Mouse (Mus musculus) lung, adult 2 months (tissue): ENCODE measurements around the gene Mcpt8. TPM values are rescaled to one million over a fixed set of nuclear protein-coding genes. Genes with fewer than 3 reads are reported as not detected.
"Not testable (repeated sequence)": the region's sequence is repeated elsewhere in the genome, so short reads cannot be mapped to it uniquely, and the experiment has no call there.

Experiments
- DNase-seq: peaks from one replicate; pipeline ENCODE4 v3.0.0; 2022
- H3K4me1 ChIP-seq: fragments of 200-500 bp; 2 replicates; pipeline ENCODE4 v1.6.1; 2011; ENCODE audit warnings: low read length; ENCODE audit not compliant: control insufficient read depth, insufficient read depth
- H3K4me3 ChIP-seq: fragments of 200-500 bp; replicated peaks from 2 replicates; pipeline ENCODE3; 2011; ENCODE audit warnings: low read depth, mild to moderate bottlenecking, control low read depth, low read length; ENCODE audit errors: extremely low read depth
- CTCF ChIP-seq: fragments of 200-500 bp; IDR thresholded peaks from 2 replicates; pipeline ENCODE4 v1.5.1; 2011; ENCODE audit warnings: mild to moderate bottlenecking, low read length, control low read depth; ENCODE audit not compliant: insufficient read depth
- POLR2A ChIP-seq: fragments of 200-500 bp; IDR thresholded peaks from 2 replicates; pipeline ENCODE4 v1.6.1; 2011; ENCODE audit warnings: low read depth, mild to moderate bottlenecking, control low read depth, low read length, borderline replicate concordance; ENCODE audit errors: extremely low read depth
- WGBS: fragments of 180-500 bp; shearing (Covaris S2); methylation state at CpG from one replicate; pipeline ENCODE4 v1.1.7; 2018; 5-methylcytosine and 5-hydroxymethylcytosine counted together
- polyA plus RNA-seq: library from polyadenylated mRNA; depleted of rRNA; stranded (reverse); fragments of >200 nt; gene quantifications from 2 replicates; pipeline ENCODE4 v1.2.3, GENCODE M21; 2012; rRNA removed

The Mcpt8 gene
- polyA plus RNA-seq = not detected in 2 replicates

DNA sequence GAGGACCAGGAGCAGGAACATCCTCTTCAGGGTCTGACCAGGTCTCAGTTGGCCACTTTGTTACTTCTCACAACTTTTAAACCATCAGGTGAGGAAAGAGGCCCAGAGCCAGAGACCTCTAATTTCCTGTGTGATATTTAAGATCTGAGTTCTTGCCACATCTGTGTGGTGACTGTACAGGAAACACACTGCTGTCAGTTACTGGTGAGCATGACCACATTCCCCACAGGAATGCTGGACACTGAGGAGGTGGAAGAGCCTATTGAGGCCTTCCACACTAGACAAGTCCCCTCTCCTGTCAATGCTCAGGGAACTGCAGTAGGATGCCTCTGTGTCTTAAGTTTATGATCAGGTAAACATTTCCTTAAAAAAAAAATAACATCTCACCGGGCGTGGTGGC is at the start of gene Mcpt8:
Gene Mcpt8 (minus strand): TSS at position 107 of the 400 bp plus-strand sequence.
- Histone ChIP-seq H3K4me1 (no peaks in the 10 kb centered on the region), H3K4me3 (no peak within 1 kb of the TSS)
- DNase-seq = no peak
- TF ChIP-seq CTCF (no peak), POLR2A (no peak)
- WGBS = 91% methylated on average over 2 of the region's 2 CpGs

DNA sequence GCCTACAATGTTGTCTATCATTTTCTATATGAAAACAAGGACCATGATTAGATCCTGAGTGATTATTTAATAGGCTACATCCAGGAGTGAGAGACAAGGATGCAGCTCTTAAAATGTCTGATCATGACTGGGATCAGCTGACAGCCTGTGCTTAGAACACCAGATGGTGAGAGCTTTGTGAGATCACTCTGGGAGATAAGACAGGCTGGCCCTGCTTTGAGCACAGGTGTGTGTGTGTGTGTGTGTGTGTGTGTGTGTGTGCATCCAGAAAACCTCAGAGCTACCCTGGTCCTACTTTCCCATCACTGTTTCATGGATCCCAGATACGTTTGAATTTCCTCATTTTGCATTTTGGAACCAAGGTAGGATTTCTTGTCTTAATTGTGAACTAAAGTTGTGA is 48.6 kb upstream of the Mcpt8 start:
- DNase-seq, H3K4me3 ChIP-seq, H3K4me1 ChIP-seq: not testable (repeated sequence)
- 76% methylated on average over 1 of the region's 1 CpGs for WGBS

DNA sequence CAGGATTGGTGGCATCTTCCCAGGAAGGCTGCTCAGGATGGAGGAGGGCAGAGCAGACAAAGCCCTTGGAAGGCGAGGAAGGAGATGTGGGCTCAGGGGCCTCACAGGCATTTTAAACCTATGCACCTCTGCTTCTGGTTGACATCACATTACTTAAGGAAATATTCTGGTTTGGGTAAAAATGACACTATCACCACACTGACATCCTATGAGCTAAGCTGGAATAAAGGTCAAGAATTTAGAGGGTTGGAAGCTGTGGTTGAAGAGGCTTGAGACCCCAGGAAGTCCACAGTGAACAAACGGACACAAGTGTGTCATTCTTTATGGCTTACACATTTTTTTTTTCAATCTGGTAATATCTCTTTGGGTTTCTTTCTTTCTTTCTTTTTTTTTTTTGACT is 47.4 kb upstream of the Mcpt8 start, which contains the start of gene Gzmd:
Gene Gzmd (minus strand): TSS at position 101 of the 400 bp plus-strand sequence.
- not testable (repeated sequence) for H3K4me3 ChIP-seq, H3K4me1 ChIP-seq, DNase-seq
- WGBS = 66% methylated on average over 2 of the region's 2 CpGs

DNA sequence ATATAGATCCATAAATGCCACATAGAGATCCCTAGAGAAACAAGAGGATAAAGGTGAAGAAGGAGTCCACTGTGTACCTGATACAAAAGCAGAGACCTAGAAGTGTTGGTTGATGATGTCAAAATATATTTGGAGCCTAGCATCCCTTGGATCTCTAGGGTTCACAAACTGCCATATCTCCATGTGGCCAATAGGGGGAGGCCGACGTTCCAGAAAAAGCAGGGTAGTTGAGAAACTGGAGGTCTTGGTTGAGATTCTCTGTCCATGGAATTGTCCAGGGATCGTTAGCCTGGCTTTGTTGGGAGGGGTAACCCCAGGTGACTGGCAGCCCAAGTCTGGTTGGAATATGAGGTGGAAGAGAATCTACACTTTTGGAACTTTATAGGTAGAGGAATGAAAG is 43.3 kb upstream of the Mcpt8 start:
- DNase-seq = no peak
- Histone ChIP-seq H3K4me3 (no peak overlapping the region), H3K4me1 (no peaks in the 10 kb centered on the region)
- WGBS = 50% methylated on average over 3 of the region's 3 CpGs
- TF ChIP-seq POLR2A (no peak), CTCF (no peak)

DNA sequence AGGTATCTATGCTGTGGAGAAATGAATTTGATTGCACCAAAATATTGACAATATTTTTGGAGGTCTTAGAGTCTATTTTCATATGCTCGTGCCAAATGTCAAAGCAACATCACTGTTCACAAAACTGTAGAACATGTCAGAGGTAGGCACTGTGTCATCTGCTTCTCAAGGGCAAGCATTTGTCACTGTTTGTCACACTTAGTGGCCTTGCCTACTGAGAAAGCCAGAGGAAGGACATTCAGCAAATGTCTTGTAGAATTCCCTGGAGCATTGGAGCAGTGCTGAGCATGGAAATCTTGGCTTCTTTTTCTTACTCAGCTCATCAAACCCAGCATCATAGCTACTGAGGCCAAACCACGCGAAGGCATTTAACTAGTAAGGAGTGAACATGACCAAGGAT is 38.4 kb upstream of the Mcpt8 start:
- DNase-seq = no peak
- TF ChIP-seq CTCF = no peak
- no peak for TF ChIP-seq POLR2A
- Histone ChIP-seq H3K4me1 (no peaks in the 10 kb centered on the region), H3K4me3 (no peak overlapping the region)
- WGBS = 85% methylated on average over 3 of the region's 3 CpGs

DNA sequence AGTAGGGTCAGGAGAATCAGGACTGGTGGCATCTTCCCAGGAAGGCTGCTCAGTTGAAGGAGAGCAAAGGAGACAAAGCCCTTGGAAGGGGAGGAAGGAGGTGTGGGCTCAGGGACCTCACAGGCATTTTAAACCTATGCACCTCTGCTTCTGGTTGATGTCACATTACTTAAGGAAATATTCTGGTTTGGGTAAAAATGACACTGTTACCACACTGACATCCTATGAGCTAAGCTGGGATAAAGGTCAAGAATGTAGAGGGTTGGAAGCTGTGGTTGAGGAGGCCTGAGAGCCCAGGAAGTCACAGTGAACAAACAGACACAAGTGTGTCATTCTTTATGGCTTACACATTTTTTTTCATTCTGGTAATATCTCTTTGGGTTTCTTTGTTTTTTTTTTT is 35.5 kb upstream of the Mcpt8 start, which contains the start of gene Gzme:
Gene Gzme (minus strand): TSS at position 101 of the 400 bp plus-strand sequence.
- DNase-seq = no peak
- TF ChIP-seq CTCF (no peak), POLR2A (no peak)
- H3K4me1 ChIP-seq = no peaks in the 10 kb centered on the region
- H3K4me3 ChIP-seq = no peak within 1 kb of the TSS

DNA sequence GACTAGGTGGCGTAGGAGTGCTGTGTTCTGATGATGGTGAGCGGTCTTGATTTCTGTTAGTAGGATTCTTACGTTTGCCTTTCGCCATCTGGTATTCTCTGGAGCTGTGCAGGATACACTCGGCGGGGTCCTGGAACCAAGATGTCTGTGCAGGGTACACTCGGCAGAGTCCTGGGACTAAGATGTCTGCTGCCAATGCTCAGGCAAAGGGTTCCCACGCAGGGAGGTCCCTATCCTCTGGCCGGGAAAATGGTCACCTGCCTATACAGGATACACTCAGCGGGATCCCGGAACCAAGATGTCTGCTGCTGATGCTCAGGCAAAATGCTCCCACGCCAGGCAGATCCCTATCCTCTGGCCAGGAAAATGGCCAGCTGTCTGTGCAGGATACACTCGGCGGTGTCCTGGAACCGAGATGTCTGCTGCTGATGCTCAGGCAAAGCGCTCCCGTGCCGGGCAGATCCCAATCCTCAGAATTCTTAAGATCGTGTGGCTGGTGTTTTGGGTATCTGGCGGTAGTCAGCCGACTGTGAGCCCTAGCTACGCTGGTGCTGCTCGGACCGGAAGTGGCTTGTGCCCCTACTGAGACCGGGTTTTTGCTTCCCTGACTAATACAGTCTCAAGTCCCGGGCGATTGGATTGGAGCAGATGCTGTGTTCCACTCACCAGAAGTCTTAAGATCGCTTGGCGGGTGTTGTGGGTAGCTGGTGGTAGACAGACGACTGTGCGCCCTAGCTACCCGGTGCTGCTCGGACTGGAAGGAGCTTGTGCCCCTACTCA is 30.6 kb upstream of the Mcpt8 start:
- H3K4me1 ChIP-seq, H3K4me3 ChIP-seq, DNase-seq: not testable (repeated sequence)
- 90% methylated on average over 33 of the region's 33 CpGs for WGBS

DNA sequence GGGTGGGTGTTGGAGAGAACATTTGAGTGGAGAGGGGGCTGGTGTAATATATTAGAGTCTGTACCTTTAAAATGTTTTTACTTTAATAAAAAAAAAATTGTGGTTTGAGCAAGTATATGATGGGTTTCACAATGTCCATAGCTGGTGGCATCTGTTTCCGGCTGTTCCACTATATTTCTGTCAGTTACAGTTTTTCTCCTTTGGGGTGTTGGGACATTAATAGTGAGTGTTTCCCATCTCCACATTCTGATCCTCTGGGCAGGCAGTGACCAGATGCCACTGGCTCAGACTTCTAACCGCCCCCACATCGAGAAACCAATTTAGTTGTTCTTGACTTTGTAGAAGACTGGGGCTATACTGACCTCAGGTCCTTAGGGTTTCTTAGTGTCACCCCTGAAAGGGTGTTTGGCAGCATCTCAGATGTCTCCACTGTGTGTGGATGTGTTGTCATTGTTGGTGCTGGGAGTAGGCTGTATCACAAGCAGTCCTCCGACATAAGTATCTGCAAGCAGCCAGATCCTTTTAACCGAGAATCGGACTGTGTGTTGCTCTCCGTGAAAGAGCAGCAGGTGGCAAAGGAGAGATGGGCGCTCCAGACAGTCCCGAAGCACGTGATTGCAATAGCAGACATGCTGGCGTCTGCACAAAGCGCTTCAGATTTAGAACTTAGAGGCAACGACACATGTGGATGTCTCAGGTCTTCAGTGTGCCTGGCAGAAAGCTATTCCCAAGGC is 20.5 kb upstream of the Mcpt8 start:
- WGBS = 76% methylated on average over 13 of the region's 13 CpGs
- H3K4me3 ChIP-seq = no peak overlapping the region
- DNase-seq = no peak
- no peak for TF ChIP-seq POLR2A
- TF ChIP-seq CTCF = no peak
- no peaks in the 10 kb centered on the region for H3K4me1 ChIP-seq

DNA sequence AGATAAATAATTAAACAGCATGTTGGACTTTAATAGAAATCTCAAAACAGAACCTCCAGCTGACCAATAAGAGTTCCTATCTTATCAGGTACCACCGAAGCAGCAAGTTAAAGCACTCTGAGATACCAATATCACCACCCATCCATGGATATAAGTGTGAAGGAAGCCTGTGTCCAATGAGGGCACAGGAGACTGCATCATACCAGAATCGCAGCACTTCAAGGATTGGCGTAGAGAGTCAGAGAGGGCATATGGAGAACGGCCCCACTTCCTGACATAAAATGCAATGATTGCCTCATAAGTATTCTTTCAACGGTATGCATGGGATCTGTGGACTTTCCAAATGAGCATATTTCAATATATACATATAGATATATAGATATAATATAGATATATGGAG is 19.9 kb upstream of the Mcpt8 start:
- no peak for TF ChIP-seq POLR2A
- TF ChIP-seq CTCF = no peak
- no peaks in the 10 kb centered on the region for H3K4me1 ChIP-seq
- H3K4me3 ChIP-seq = no peak overlapping the region
- DNase-seq = no peak
- 66% methylated on average over 5 of the region's 5 CpGs for WGBS

DNA sequence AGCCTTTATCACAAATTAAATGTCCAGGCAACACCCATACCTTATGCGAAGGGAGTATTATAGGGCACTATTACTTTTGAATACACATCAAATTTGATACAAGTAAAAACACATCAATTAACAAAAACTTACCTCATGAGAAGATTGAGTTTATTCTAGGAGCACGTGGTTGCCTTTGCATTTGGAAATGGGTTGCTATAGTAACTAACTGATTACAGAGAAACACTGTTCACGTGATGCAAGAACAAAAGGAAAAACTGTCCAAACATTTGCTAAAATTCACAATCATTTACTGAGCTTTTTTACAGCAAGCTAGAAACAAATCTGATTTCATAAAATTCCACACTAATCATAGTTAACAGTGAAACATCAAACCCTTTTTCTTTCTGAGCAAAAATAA is 18.4 kb upstream of the Mcpt8 start:
- Histone ChIP-seq H3K4me3 (no peak overlapping the region), H3K4me1 (no peaks in the 10 kb centered on the region)
- 50% methylated on average over 3 of the region's 3 CpGs for WGBS
- no peak for TF ChIP-seq CTCF
- TF ChIP-seq POLR2A = no peak
- no peak for DNase-seq

DNA sequence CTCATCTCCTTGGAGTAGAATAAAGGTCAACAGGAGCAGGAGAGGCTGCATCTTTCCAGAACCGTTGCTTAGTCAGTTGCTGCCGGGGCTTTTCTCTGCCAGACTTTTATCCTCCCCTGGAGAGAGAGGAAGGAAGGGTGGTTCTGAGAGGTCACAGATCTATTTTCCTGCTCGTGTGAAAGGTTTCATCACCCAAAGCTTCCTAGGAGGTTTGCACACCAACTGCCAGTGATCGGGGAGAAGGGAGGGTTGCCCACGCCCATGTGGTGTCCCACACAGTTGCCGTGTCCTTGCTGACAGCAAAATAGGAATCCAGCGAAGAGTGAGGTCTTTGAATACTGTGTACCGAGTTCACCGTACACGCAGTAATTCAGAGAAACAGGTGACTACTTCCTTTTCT is 17.3 kb upstream of the Mcpt8 start, which contains the start of gene Ctsg:
Gene Ctsg (minus strand): TSS at position 189 of the 400 bp plus-strand sequence.
- TF ChIP-seq CTCF = no peak
- no peak for TF ChIP-seq POLR2A
- Histone ChIP-seq H3K4me3 (no peak within 1 kb of the TSS), H3K4me1 (no peaks in the 10 kb centered on the region)
- DNase-seq = no peak
- WGBS = 46% methylated on average over 10 of the region's 10 CpGs
